Mouse (Mus musculus): ENCODE measurements around the gene Lca5.

- TF ChIP-seq GATA1 (IDR thresholded peaks at IDR 0.05; ENCODE audit: low read length) (no peak), TAL1 (IDR thresholded peaks at IDR 0.05; ENCODE audit: low read length) (no peak)
Measured at GRCm38 (mm10) chr9:83400783-83401182, 40.1 kb downstream of the Lca5 start.
